Mouse (Mus musculus): ENCODE results near the gene St6galnac6. TPM values are rescaled to one million over a fixed set of nuclear protein-coding genes. Genes with fewer than 3 reads are reported as not detected.

The St6galnac6 gene
- total RNA-seq, 2 experiments from 2014 or later = 99.0 to 106 TPM

- no peak for DNase-seq (ENCODE audit: low spot score in 2 of 2)
Observed at GRCm38 (mm10) chr2:32634277-32635105, 35.0 kb downstream of the St6galnac6 start.

- DNase-seq (ENCODE audit: low spot score in 2 of 2) = no peak
Observed at GRCm38 (mm10) chr2:32636617-32637016, 37.1 kb downstream of the St6galnac6 start.

- peak in 1 of 2 experiments; percentile 43 for DNase-seq (ENCODE audit: low spot score in 2 of 2)
Observed at GRCm38 (mm10) chr2:32637778-32638281, 38.3 kb downstream of the St6galnac6 start.

- DNase-seq (ENCODE audit: low spot score in 2 of 2) = no peak
Observed at GRCm38 (mm10) chr2:32639632-32640031, 40.1 kb downstream of the St6galnac6 start.

- no peak for DNase-seq (ENCODE audit: low spot score in 2 of 2)
Observed at GRCm38 (mm10) chr2:32640550-32641051, 41.1 kb downstream of the St6galnac6 start.

- DNase-seq (ENCODE audit: low spot score in 2 of 2) = no peak
Observed at GRCm38 (mm10) chr2:32641810-32642209, 42.3 kb downstream of the St6galnac6 start.

GRCm38 (mm10) chr2:32642813-32643212 is 43.3 kb downstream of the St6galnac6 start:
- no peak for DNase-seq (ENCODE audit: low spot score in 2 of 2)

GRCm38 (mm10) chr2:32644083-32644482 is 44.6 kb downstream of the St6galnac6 start:
- DNase-seq (ENCODE audit: low spot score in 2 of 2) = no peak

GRCm38 (mm10) chr2:32644799-32645475 is 45.4 kb downstream of the St6galnac6 start:
- DNase-seq (ENCODE audit: low spot score in 2 of 2) = no peak

GRCm38 (mm10) chr2:32645647-32646046 is 46.1 kb downstream of the St6galnac6 start:
- DNase-seq (ENCODE audit: low spot score in 2 of 2) = no peak

GRCm38 (mm10) chr2:32646379-32647056 is 47.0 kb downstream of the St6galnac6 start, which contains the start of gene Eng:
Gene Eng, plus strand, starts transcription at chr2:32646595.
- DNase-seq (ENCODE audit: low spot score in 2 of 2) = no peak

- no peak for DNase-seq (ENCODE audit: low spot score in 2 of 2)
Observed at GRCm38 (mm10) chr2:32647366-32647765, 47.9 kb downstream of the St6galnac6 start.

GRCm38 (mm10) chr2:32653764-32654163 is 54.3 kb downstream of the St6galnac6 start:
- DNase-seq (ENCODE audit: low spot score in 2 of 2) = no peak

- DNase-seq (ENCODE audit: low spot score in 2 of 2) = no peak
Observed at GRCm38 (mm10) chr2:32654743-32655393, 55.4 kb downstream of the St6galnac6 start.

- DNase-seq (ENCODE audit: low spot score in 2 of 2) = no peak
Observed at GRCm38 (mm10) chr2:32655394-32655744, 55.9 kb downstream of the St6galnac6 start.

GRCm38 (mm10) chr2:32655826-32656225 is 56.3 kb downstream of the St6galnac6 start:
- DNase-seq (ENCODE audit: low spot score in 2 of 2) = no peak

- no peak for DNase-seq (ENCODE audit: low spot score in 2 of 2)
Observed at GRCm38 (mm10) chr2:32658873-32659272, 59.4 kb downstream of the St6galnac6 start.

GRCm38 (mm10) chr2:32661509-32662107 is 62.1 kb downstream of the St6galnac6 start:
- DNase-seq (ENCODE audit: low spot score in 2 of 2) = no peak

- DNase-seq (ENCODE audit: low spot score in 2 of 2) = no peak
Observed at GRCm38 (mm10) chr2:32662291-32662690, 62.8 kb downstream of the St6galnac6 start.

GRCm38 (mm10) chr2:32665345-32665744 is 65.8 kb downstream of the St6galnac6 start:
- no peak for DNase-seq (ENCODE audit: low spot score in 2 of 2)

Data from layer of hippocampus, postnatal 14 days (tissue).